ENCODE assay signal across 30 mouse cellular contexts in genomic region chr11:106338870-106339269, GRCm38 (mm10). TPM values are rescaled to one million over a fixed set of nuclear protein-coding genes. Genes with fewer than 3 reads are reported as not detected.
A peak's percentile ranks its signal among the peaks of the same experiment; 100 is the strongest.
DNase-seq lines count a peak whose midpoint lies in the region; ATAC-seq and TF ChIP-seq lines count a peak whose summit lies in the region.
"Had no signal": no experiment of that assay in that cellular context is flagged by ENCODE, and none has a peak within 500 bp of the region (broad histone marks: within the 10 kb centered on the region; RNA-seq: fewer than 3 reads in every experiment).

No protein-coding gene starts in this region.

- peaks cover 38% of the 10 kb centered on the region for H3K4me1 ChIP-seq in midbrain, embryonic 10.5 days
- no peaks in the 10 kb centered on the region for H3K4me1 ChIP-seq in midbrain, embryonic 16.5 days (ENCODE audit: control insufficient read depth, insufficient read depth, low read length)

- H3K4me2 ChIP-seq in midbrain, embryonic 16.5 days (ENCODE audit: low read length), result no peak overlapping the region
- peak overlapping the region; percentile 28 for H3K4me2 ChIP-seq in myocyte (ENCODE audit: low read depth)
- H3K4me2 ChIP-seq: embryonic facial prominence, embryonic 13.5 days; embryonic facial prominence, embryonic 15.5 days; forebrain, embryonic 12.5 days had no signal

- no peak for ATAC-seq in midbrain, embryonic 16.5 days
- ATAC-seq: activated CD4-positive, CD25-positive, alpha-beta regulatory T cell, adult 4 months; CD4-positive, CD25-positive, alpha-beta regulatory T cell, adult 4 months; forebrain, embryonic 14.5 days; forebrain, embryonic 16.5 days; Patski had no signal

- TF ChIP-seq CTCF in gastrocnemius, adult 2 months (IDR thresholded peaks at IDR 0.05), result no peak

- 83% methylated on average over 7 of the region's 7 CpGs for WGBS in midbrain, embryonic 10.5 days
- WGBS in midbrain, embryonic 16.5 days, result 79% methylated on average over 7 of the region's 7 CpGs

- H3K79me2 ChIP-seq in myocyte (ENCODE audit: control insufficient read depth, insufficient read depth), result no peaks in the 10 kb centered on the region

- H3K4me3 ChIP-seq in gastrocnemius, adult 2 months, result peak overlapping the region; percentile 29
- no peak overlapping the region for H3K4me3 ChIP-seq in midbrain, embryonic 10.5 days
- no peak overlapping the region for H3K4me3 ChIP-seq in midbrain, embryonic 16.5 days (ENCODE audit: low read depth, low read length)
- no peak overlapping the region for H3K4me3 ChIP-seq in myocyte
- H3K4me3 ChIP-seq: embryonic facial prominence, embryonic 13.5 days; embryonic facial prominence, embryonic 15.5 days; erythroblast, embryonic 14.5 days; forebrain, embryonic 10.5 days; forebrain, embryonic 12.5 days had no signal

- H3ac ChIP-seq in myocyte (ENCODE audit: control insufficient read depth, insufficient read length), result no peak overlapping the region

- H3K27me3 ChIP-seq in midbrain, embryonic 10.5 days (ENCODE audit: low read depth, poor library complexity, severe bottlenecking), result no peaks in the 10 kb centered on the region
- H3K27me3 ChIP-seq in midbrain, embryonic 16.5 days (ENCODE audit: control insufficient read depth, insufficient read depth, low read depth, low read length), result no peaks in the 10 kb centered on the region
- H3K27me3 ChIP-seq in myocyte (ENCODE audit: control insufficient read depth, insufficient read depth, insufficient read length), result peaks cover 10% of the 10 kb centered on the region
- H3K27me3 ChIP-seq: embryonic facial prominence, embryonic 13.5 days; embryonic facial prominence, embryonic 15.5 days; forebrain, embryonic 12.5 days; Patski had no signal

- no peak for DNase-seq in gastrocnemius, adult 2 months
- no peak for DNase-seq in gastrocnemius, postnatal 36 days
- DNase-seq in midbrain, embryonic 10.5 days (ENCODE audit: low spot score), result no peak
- no peak for DNase-seq in layer of hippocampus, postnatal 36 days
- DNase-seq: adrenal gland, adult 8-10 months; adrenal gland, postnatal 14 days; adrenal gland, postnatal 36 days; B cell, adult 2 months; cerebellum, adult 11-12 months; cerebellum, adult 2 months; cerebellum, adult 9-10 months; cerebellum, postnatal 10 days; cerebellum, postnatal 25 days; embryo, embryonic 11 days had no signal

- no peak overlapping the region for H3K9ac ChIP-seq in midbrain, embryonic 16.5 days (ENCODE audit: low read depth, low read length)
- H3K9ac ChIP-seq: embryonic facial prominence, embryonic 13.5 days; embryonic facial prominence, embryonic 15.5 days; forebrain, embryonic 12.5 days had no signal

- H3K9me3 ChIP-seq in midbrain, embryonic 10.5 days (replicated peaks), result no peaks in the 10 kb centered on the region
- H3K9me3 ChIP-seq in midbrain, embryonic 16.5 days (replicated peaks; ENCODE audit: control insufficient read depth, low read length, poor library complexity, severe bottlenecking), result no peaks in the 10 kb centered on the region
- H3K9me3 ChIP-seq: embryonic facial prominence, embryonic 13.5 days; embryonic facial prominence, embryonic 15.5 days; forebrain, embryonic 10.5 days; forebrain, embryonic 12.5 days; G1E had no signal

- intact Hi-C loops in gastrocnemius, adult 2 months (cut with DNase I), result no loop called here
- intact Hi-C loops in gastrocnemius, postnatal 36 days (cut with DNase I), result no loop called here

- H3K36me3 ChIP-seq in midbrain, embryonic 10.5 days, result no peaks in the 10 kb centered on the region
- no peaks in the 10 kb centered on the region for H3K36me3 ChIP-seq in midbrain, embryonic 16.5 days (ENCODE audit: control insufficient read depth, insufficient read depth, low read length)
- peaks cover 4% of the 10 kb centered on the region for H3K36me3 ChIP-seq in myocyte (ENCODE audit: control insufficient read depth, insufficient read depth)
- H3K36me3 ChIP-seq: embryonic facial prominence, embryonic 13.5 days; embryonic facial prominence, embryonic 15.5 days; forebrain, embryonic 10.5 days; forebrain, embryonic 12.5 days; G1E had no signal

- no peak for TF ChIP-seq POLR2A in myocyte (IDR thresholded peaks at IDR 0.05; ENCODE audit: insufficient read length, low read depth)

- H3K27ac ChIP-seq in gastrocnemius, adult 2 months, result peak overlapping the region; percentile 93
- H3K27ac ChIP-seq in midbrain, embryonic 10.5 days (replicated peaks), result peak overlapping the region; percentile 56; the same call in 1 of the 2 replicates
- no peak overlapping the region for H3K27ac ChIP-seq in midbrain, embryonic 16.5 days (ENCODE audit: low read length)
- H3K27ac ChIP-seq: embryonic facial prominence, embryonic 13.5 days; embryonic facial prominence, embryonic 15.5 days; forebrain, embryonic 12.5 days had no signal

TF ChIP-seq in myocyte, 11 proteins besides CTCF, POLR2A, EP300 and RAD21:
- TF ChIP-seq TCF12 (IDR thresholded peaks at IDR 0.05; ENCODE audit: insufficient read depth, poor library complexity, severe bottlenecking) (no peak), TCF3 (IDR thresholded peaks at IDR 0.05; ENCODE audit: insufficient read length, low read depth) (no peak), POLR2AphosphoS2 (IDR thresholded peaks at IDR 0.05; ENCODE audit: insufficient read length, low read depth) (no peak), CEBPB (IDR thresholded peaks at IDR 0.05; ENCODE audit: insufficient read depth, poor library complexity, severe bottlenecking) (no peak), MYOG (IDR thresholded peaks at IDR 0.05; ENCODE audit: control insufficient read depth in 1 of 3, insufficient read depth in 1 of 3, insufficient read length in 2 of 3, low read depth in 2 of 3) (peak; percentile 44 to 95 (median 88)), E2F4 (IDR thresholded peaks at IDR 0.05; ENCODE audit: insufficient read depth) (no peak), REST (IDR thresholded peaks at IDR 0.05; ENCODE audit: insufficient read depth, insufficient read length) (no peak), SRF (IDR thresholded peaks at IDR 0.05; ENCODE audit: control insufficient read depth, insufficient read length, low read depth) (no peak), MAX (IDR thresholded peaks at IDR 0.05; ENCODE audit: low read depth) (no peak), USF1 (IDR thresholded peaks at IDR 0.05; ENCODE audit: low read depth) (no peak), MYOD1 (IDR thresholded peaks at IDR 0.05; ENCODE audit: control insufficient read depth in 1 of 3, insufficient read length in 2 of 3, low read depth in 2 of 3) (peak in 2 of 3 experiments; percentile 35 to 88)

RNA-seq across cellular contexts. Expression of gene Scn4a, which starts 14.2 kb away (rescaled TPM):
- 100 to 1,000 TPM; 439 to 468 TPM for total RNA-seq in gastrocnemius, adult 2 months (2021)
- total RNA-seq in gastrocnemius, postnatal 36 days (2021), result 100 to 1,000 TPM; 381 to 407 TPM
- polyA plus RNA-seq in midbrain, embryonic 10.5 days (2016; fragmentation: Nextera tagmentation; extraction: Ambion mirVana), result 0.10 and 0.15 TPM in 2 replicates
- not detected in 2 replicates for polyA plus RNA-seq in midbrain, embryonic 16.5 days (2015; fragmentation: Nextera tagmentation; extraction: Ambion mirVana)
- 15.3 TPM for polyA plus RNA-seq in myocyte (2012; fragmentation: generic; extraction: Trizol)
- not detected for total RNA-seq in layer of hippocampus, postnatal 36 days (2021)
- polyA plus RNA-seq: erythroblast, embryonic 14.5 days; forebrain, embryonic 10.5 days; forebrain, embryonic 14.5 days; G1E had no signal

RNA-seq across cellular contexts. Expression of gene Cd79b, which starts 24.3 kb away (rescaled TPM):
- total RNA-seq in gastrocnemius, adult 2 months (2021), result under 1 TPM; 0.28 to 0.64 TPM
- total RNA-seq in gastrocnemius, postnatal 36 days (2021), result under 1 TPM; 0.30 to 0.43 TPM
- 0.99 TPM in 2 replicates for polyA plus RNA-seq in midbrain, embryonic 10.5 days (2016; fragmentation: Nextera tagmentation; extraction: Ambion mirVana)
- 0.76 and 0.92 TPM in 2 replicates for polyA plus RNA-seq in midbrain, embryonic 16.5 days (2015; fragmentation: Nextera tagmentation; extraction: Ambion mirVana)
- not detected for polyA plus RNA-seq in myocyte (2012; fragmentation: generic; extraction: Trizol)
- total RNA-seq in layer of hippocampus, postnatal 36 days (2021), result under 1 TPM in 1 of 2 experiments, not detected in 1; 0.33 TPM
- total RNA-seq: G1E had no signal

RNA-seq across cellular contexts. Expression of gene Prr29, which starts 26.4 kb away (rescaled TPM):
- 1 to 10 TPM; 3.9 to 6.5 TPM for total RNA-seq in gastrocnemius, adult 2 months (2021)
- total RNA-seq in gastrocnemius, postnatal 36 days (2021), result 1 to 10 TPM; 5.7 to 7.1 TPM
- polyA plus RNA-seq in midbrain, embryonic 10.5 days (2016; fragmentation: Nextera tagmentation; extraction: Ambion mirVana), result 0.10 TPM in 1 of 2 replicates, not detected in the other
- not detected in 2 replicates for polyA plus RNA-seq in midbrain, embryonic 16.5 days (2015; fragmentation: Nextera tagmentation; extraction: Ambion mirVana)
- 0.32 TPM for polyA plus RNA-seq in myocyte (2012; fragmentation: generic; extraction: Trizol)
- total RNA-seq in layer of hippocampus, postnatal 36 days (2021), result not detected
- total RNA-seq: adrenal gland, adult 18-20 months; adrenal gland, postnatal 14 days; adrenal gland, postnatal 36 days had no signal
- polyA plus RNA-seq: embryonic facial prominence, embryonic 11.5 days; embryonic facial prominence, embryonic 13.5 days; erythroblast, embryonic 14.5 days; forebrain, embryonic 10.5 days; forebrain, embryonic 12.5 days; forebrain, embryonic 14.5 days; forebrain, embryonic 16.5 days; Patski had no signal

RNA-seq across cellular contexts. Expression of gene Gh, which starts 37.2 kb away (rescaled TPM):
- not detected for total RNA-seq in gastrocnemius, adult 2 months (2021)
- total RNA-seq in gastrocnemius, postnatal 36 days (2021), result not detected
- polyA plus RNA-seq in midbrain, embryonic 10.5 days (2016; fragmentation: Nextera tagmentation; extraction: Ambion mirVana), result not detected in 2 replicates
- 1.2 TPM in 1 of 2 replicates, not detected in the other for polyA plus RNA-seq in midbrain, embryonic 16.5 days (2015; fragmentation: Nextera tagmentation; extraction: Ambion mirVana)
- not detected for polyA plus RNA-seq in myocyte (2012; fragmentation: generic; extraction: Trizol)
- total RNA-seq in layer of hippocampus, postnatal 36 days (2021), result not detected
- total RNA-seq: adrenal gland, adult 18-20 months; adrenal gland, adult 8-10 months; adrenal gland, postnatal 14 days; adrenal gland, postnatal 36 days; G1E had no signal
- polyA plus RNA-seq: activated CD4-positive, CD25-positive, alpha-beta regulatory T cell, adult 4 months; CD4-positive, CD25-positive, alpha-beta regulatory T cell, adult 4 months; cerebellum, adult 2 months; cortical plate, adult 2 months; embryonic facial prominence, embryonic 11.5 days; embryonic facial prominence, embryonic 13.5 days; embryonic facial prominence, embryonic 15.5 days; erythroblast, embryonic 14.5 days; forebrain, embryonic 10.5 days; forebrain, embryonic 12.5 days; forebrain, embryonic 14.5 days; forebrain, embryonic 16.5 days; G1E; Patski had no signal

RNA-seq across cellular contexts. Expression of gene Icam2, which starts 49.0 kb away (rescaled TPM):
- 1 to 10 TPM; 4.2 to 6.2 TPM for total RNA-seq in gastrocnemius, adult 2 months (2021)
- 1 to 10 TPM; 4.4 to 5.4 TPM for total RNA-seq in gastrocnemius, postnatal 36 days (2021)
- polyA plus RNA-seq in midbrain, embryonic 10.5 days (2016; fragmentation: Nextera tagmentation; extraction: Ambion mirVana), result 13.4 and 15.0 TPM in 2 replicates
- 10.4 and 12.3 TPM in 2 replicates for polyA plus RNA-seq in midbrain, embryonic 16.5 days (2015; fragmentation: Nextera tagmentation; extraction: Ambion mirVana)
- polyA plus RNA-seq in myocyte (2012; fragmentation: generic; extraction: Trizol), result not detected
- total RNA-seq in layer of hippocampus, postnatal 36 days (2021), result 1 to 10 TPM; 2.3 to 2.8 TPM
- polyA plus RNA-seq: Patski had no signal

Comparison
In these comparisons a context has a peak if more than half of its experiments do, and no peak if none do; other contexts are left out.
1. RNA of gene Scn4a, which starts 14.2 kb away (total RNA-seq): 439 to 468 TPM in gastrocnemius, adult 2 months and 381 to 407 TPM in gastrocnemius, postnatal 36 days; not detected in layer of hippocampus, postnatal 36 days; every median in the first group is over 100 times any median in the second.